ENCODE assay signal across 7 mouse cellular contexts in the genomic region with DNA sequence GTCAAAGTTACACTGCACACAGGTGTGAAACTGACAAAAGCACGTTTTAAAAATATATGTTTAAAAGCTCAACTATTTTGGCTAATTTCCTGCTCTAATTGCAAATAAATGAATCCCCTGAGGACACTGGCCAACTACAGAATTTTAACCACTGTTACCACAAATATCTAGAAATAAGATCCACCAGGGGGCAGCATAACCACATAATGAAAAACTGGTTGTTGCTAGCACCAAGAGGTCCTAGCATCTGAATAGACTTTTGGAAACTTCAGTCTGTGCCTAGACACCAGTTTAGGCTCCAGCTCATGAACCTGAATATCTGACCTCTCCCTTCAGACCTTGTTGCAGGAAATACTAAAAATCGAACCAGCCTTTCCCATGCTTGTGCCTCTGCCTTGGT. TPM values are rescaled to one million over a fixed set of nuclear protein-coding genes. Genes with fewer than 3 reads are reported as not detected.
A peak's percentile ranks its signal among the peaks of the same experiment; 100 is the strongest.
DNase-seq lines count a peak whose midpoint lies in the region; ATAC-seq and TF ChIP-seq lines count a peak whose summit lies in the region.

No protein-coding gene starts in this region.

- H3K4me1 ChIP-seq in kidney, embryonic 16.5 days (ENCODE audit: insufficient read depth, low read length) = no peaks in the 10 kb centered on the region
- peaks cover 0 to 3% of the 10 kb centered on the region in 2 experiments; a peak in 1 of 4 replicates for H3K4me1 ChIP-seq in CH12.LX (ENCODE audit: control insufficient read depth in 1 of 2, insufficient read depth in 2 of 2)

- TF ChIP-seq EP300 in CH12.LX (IDR thresholded peaks at IDR 0.05; ENCODE audit: low read length) = no peak

- H3K4me3 ChIP-seq in kidney, embryonic 16.5 days (ENCODE audit: low read length) = no peak overlapping the region
- H3K4me3 ChIP-seq in CH12.LX (replicated peaks in 1 of 3; ENCODE audit: low read depth in 2 of 3, low read length in 2 of 3, poor library complexity in 1 of 3) = peak overlapping the region in 1 of 3 experiments; percentile 26

- H3K4me2 ChIP-seq in kidney, embryonic 16.5 days (replicated peaks; ENCODE audit: low read depth, low read length) = no peak overlapping the region
- H3K4me2 ChIP-seq in CH12.LX (ENCODE audit: insufficient read depth, low read depth, poor library complexity, severe bottlenecking) = no peak overlapping the region

- no peak for ATAC-seq in kidney, embryonic 16.5 days (ENCODE audit: low FRiP score, low TSS enrichment)

- H3K79me2 ChIP-seq in CH12.LX (replicated peaks; ENCODE audit: control insufficient read depth, extremely low read depth, insufficient read depth, poor library complexity, severe bottlenecking) = no peaks in the 10 kb centered on the region

- peak; percentile 45 for TF ChIP-seq RAD21 in CH12.LX (IDR thresholded peaks at IDR 0.05; ENCODE audit: low read depth, low read length)

- no peak for TF ChIP-seq POLR2A in CH12.LX (IDR thresholded peaks at IDR 0.05; ENCODE audit: low read depth, low read length)

- dilution Hi-C loops in CH12.LX (cut with MboI; ENCODE audit: extremely low pct_ligation_motif_present, extremely low pct_unique_long_range_greater_than_20kb, low sequenced_read_pairs) = no loop called here

- H3K27ac ChIP-seq in kidney, embryonic 16.5 days (ENCODE audit: low read length) = no peak overlapping the region
- H3K27ac ChIP-seq in CH12.LX (ENCODE audit: insufficient read depth, low read depth) = no peak overlapping the region

- H3K9me3 ChIP-seq in kidney, embryonic 16.5 days (ENCODE audit: low read length) = no peaks in the 10 kb centered on the region
- H3K9me3 ChIP-seq in CH12.LX (replicated peaks; ENCODE audit: low read length) = no peaks in the 10 kb centered on the region

- no peaks in the 10 kb centered on the region for H3K27me3 ChIP-seq in kidney, embryonic 16.5 days (ENCODE audit: insufficient read depth, low read length)
- H3K27me3 ChIP-seq in CH12.LX (replicated peaks) = peaks cover 16% of the 10 kb centered on the region

- WGBS in kidney, embryonic 16.5 days = 52% methylated on average over 2 of the region's 2 CpGs

- H3K36me3 ChIP-seq in kidney, embryonic 16.5 days (ENCODE audit: insufficient read depth, low read length) = no peaks in the 10 kb centered on the region
- H3K36me3 ChIP-seq in CH12.LX (replicated peaks in 1 of 2; ENCODE audit: control insufficient read depth in 1 of 2, insufficient read depth in 1 of 2, low read length in 1 of 2) = no peaks in the 10 kb centered on the region

- H3K9ac ChIP-seq in kidney, embryonic 16.5 days (replicated peaks; ENCODE audit: low read length) = no peak overlapping the region
- H3K9ac ChIP-seq in CH12.LX (ENCODE audit: insufficient read depth, low read depth) = no peak overlapping the region

- DNase-seq in kidney, adult 18-20 months = peak; percentile 13
- DNase-seq in 416B (ENCODE audit: low read depth) = peak; percentile 78
- peak; percentile 72 for DNase-seq in CH12.LX (ENCODE audit: extremely low read depth)
- DNase-seq in embryo, embryonic 9.5 days (ENCODE audit: extremely low spot score) = peak; percentile 29
- DNase-seq in lung, postnatal 10 days = peak; percentile 80
- DNase-seq in spleen, postnatal 4 days (ENCODE audit: low spot score in 2 of 2) = no peak

- peak in 1 of 2 experiments; percentile 67; a peak in 3 of 4 replicates for TF ChIP-seq CTCF in CH12.LX (conservative IDR thresholded peaks at IDR 0.05 in 1 of 2, IDR thresholded peaks at IDR 0.05 in 1 of 2; ENCODE audit: low read depth in 2 of 2, low read length in 2 of 2)

- in situ Hi-C loops in CH12.LX (cut with MboI; ENCODE audit: low pct_ligation_motif_present, low pct_unique_long_range_greater_than_20kb, low sequenced_read_pairs) = loop anchor here (5.0 kb wide), 1 partner anchor 152 kb away; no protein-coding TSS in a partner anchor

TF ChIP-seq in CH12.LX, 34 proteins besides CTCF, POLR2A, EP300 and RAD21:
- no peak for TF ChIP-seq HCFC1 (IDR thresholded peaks at IDR 0.05; ENCODE audit: low read depth, low read length)
- TF ChIP-seq JUN (IDR thresholded peaks at IDR 0.05; ENCODE audit: insufficient read depth, low read depth, low read length) = no peak
- no peak for TF ChIP-seq UBTF (IDR thresholded peaks at IDR 0.05; ENCODE audit: low read depth, low read length)
- TF ChIP-seq ETS1 (conservative IDR thresholded peaks at IDR 0.05; ENCODE audit: low read depth, low read length) = no peak
- TF ChIP-seq CHD1 (IDR thresholded peaks at IDR 0.05; ENCODE audit: low read depth, low read length) = no peak
- TF ChIP-seq SIN3A (IDR thresholded peaks at IDR 0.05; ENCODE audit: low read length) = no peak
- TF ChIP-seq MXI1 (IDR thresholded peaks at IDR 0.05; ENCODE audit: low read depth, low read length) = no peak
- no peak for TF ChIP-seq MAZ (IDR thresholded peaks at IDR 0.05; ENCODE audit: low read depth, low read length)
- TF ChIP-seq MEF2A (IDR thresholded peaks at IDR 0.05; ENCODE audit: borderline replicate concordance, low read depth, low read length) = no peak
- TF ChIP-seq TBP (conservative IDR thresholded peaks at IDR 0.05; ENCODE audit: low read depth, low read length) = no peak
- no peak for TF ChIP-seq MYC (IDR thresholded peaks at IDR 0.05; ENCODE audit: low read depth, low read length)
- TF ChIP-seq JUND (conservative IDR thresholded peaks at IDR 0.05; ENCODE audit: low read depth, low read length) = no peak
- TF ChIP-seq IRF4 (IDR thresholded peaks at IDR 0.05; ENCODE audit: low read depth, low read length) = no peak
- TF ChIP-seq ZC3H11A (IDR thresholded peaks at IDR 0.05; ENCODE audit: low read depth, low read length) = no peak
- TF ChIP-seq TCF12 (IDR thresholded peaks at IDR 0.05; ENCODE audit: low read depth, low read length) = no peak
- TF ChIP-seq GABPA (IDR thresholded peaks at IDR 0.05; ENCODE audit: insufficient replicate concordance, low read depth, low read length) = no peak
- TF ChIP-seq POLR2AphosphoS2 (IDR thresholded peaks at IDR 0.05; ENCODE audit: low read depth, low read length) = no peak
- peak; percentile 48 for TF ChIP-seq SMC3 (IDR thresholded peaks at IDR 0.05; ENCODE audit: low read depth, low read length)
- TF ChIP-seq BHLHE40 (IDR thresholded peaks at IDR 0.05; ENCODE audit: low read depth, low read length) = 0 out of 2 replicates have a peak, but pooled peaks have one; percentile 24
- no peak for TF ChIP-seq NRF1 (IDR thresholded peaks at IDR 0.05; ENCODE audit: low read depth, low read length)
- TF ChIP-seq NELFE (IDR thresholded peaks at IDR 0.05; ENCODE audit: low read depth, low read length) = 0 out of 2 replicates have a peak, but pooled peaks have one; percentile 26
- TF ChIP-seq PAX5 (IDR thresholded peaks at IDR 0.05; ENCODE audit: low read length) = no peak
- TF ChIP-seq MAFK (IDR thresholded peaks at IDR 0.05; ENCODE audit: insufficient replicate concordance, low read length) = no peak
- TF ChIP-seq E2F4 (IDR thresholded peaks at IDR 0.05; ENCODE audit: insufficient replicate concordance, low read depth, low read length) = no peak
- TF ChIP-seq ZNF384 (IDR thresholded peaks at IDR 0.05; ENCODE audit: low read depth, low read length) = no peak

RNA-seq across cellular contexts. Expression of gene Ssu2, which starts 23.2 kb away (rescaled TPM):
- polyA plus RNA-seq in kidney, embryonic 16.5 days (2015; fragmentation: Nextera tagmentation; extraction: Ambion mirVana) = 3.9 and 6.1 TPM in 2 replicates
- not detected in 2 replicates for total RNA-seq in CH12.LX (2012; rRNA removed)
- not detected in 2 replicates for total RNA-seq in CH12.LX (2014; rRNA removed)
- polyA plus RNA-seq in CH12.LX (2012; ENCODE audit: insufficient read length, low read depth) = not detected in 2 replicates

Comparison
In these comparisons a context has a peak if more than half of its experiments do, and no peak if none do; other contexts are left out.
1. DNase-seq: peak in kidney, adult 18-20 months (single experiment), 416B (single experiment), CH12.LX (single experiment), embryo, embryonic 9.5 days (single experiment) and lung, postnatal 10 days (single experiment); none in spleen, postnatal 4 days (0 of 2).